Mouse (Mus musculus) lung, embryonic 15.5 days (tissue): ENCODE results near the gene Snx7. TPM values are rescaled to one million over a fixed set of nuclear protein-coding genes. Genes with fewer than 3 reads are reported as not detected.

Source experiments
- ATAC-seq: fragments of 200-750 bp; cut with Nextera tagmentation; 2 replicates; pipeline ENCODE4 v1.8.0; 2017; ENCODE audit warnings: moderate number of reproducible peaks, borderline replicate concordance; ENCODE audit not compliant: low FRiP score, low TSS enrichment; ENCODE audit errors: extremely low read depth
- H3K27ac ChIP-seq: fragments of 300-500 bp; sonication (generic); 2 replicates; pipeline ENCODE4 v1.5.1; 2015; ENCODE audit warnings: moderate library complexity, mild to moderate bottlenecking, inconsistent platforms
- H3K27me3 ChIP-seq: fragments of 300-500 bp; sonication (generic); 2 replicates; pipeline ENCODE4 v1.6.1; 2015; ENCODE audit warnings: inconsistent platforms
- H3K36me3 ChIP-seq: fragments of 300-500 bp; sonication (generic); 2 replicates; pipeline ENCODE4 v1.6.1; 2015; ENCODE audit warnings: inconsistent platforms
- H3K4me1 ChIP-seq: fragments of 300-500 bp; sonication (generic); 2 replicates; pipeline ENCODE4 v1.6.1; 2015; ENCODE audit warnings: inconsistent platforms
- H3K4me2 ChIP-seq: fragments of 300-500 bp; sonication (generic); 2 replicates; pipeline ENCODE4 v1.6.1; 2015; ENCODE audit warnings: inconsistent platforms, mild to moderate bottlenecking, moderate library complexity
- H3K4me3 ChIP-seq: fragments of 300-500 bp; sonication (generic); 2 replicates; pipeline ENCODE4 v1.5.1; 2015; ENCODE audit warnings: mild to moderate bottlenecking, inconsistent platforms
- H3K9ac ChIP-seq: fragments of 300-500 bp; sonication (generic); 2 replicates; pipeline ENCODE4 v1.6.1; 2015; ENCODE audit warnings: inconsistent platforms
- H3K9me3 ChIP-seq: fragments of 300-500 bp; sonication (generic); 2 replicates; pipeline ENCODE4 v1.6.1; 2016; ENCODE audit warnings: inconsistent platforms
- WGBS: fragments of 180-500 bp; shearing (Covaris S2); methylation state at CpG from one replicate; pipeline ENCODE4 v1.1.7; 2015; 5-methylcytosine and 5-hydroxymethylcytosine counted together
- polyA plus RNA-seq: library from polyadenylated mRNA; unstranded; fragments of >200 nt; fragmentation: Nextera tagmentation; extraction: Ambion mirVana; gene quantifications from 2 replicates; pipeline ENCODE4 v1.2.1, GENCODE M21; 2015

Snx7 gene
- polyA plus RNA-seq: 54.4 and 56.5 TPM in 2 replicates

- under 1% methylated on average over 53 of the region's 53 CpGs for WGBS
- peak within 1 kb of the TSS; percentile 81 for H3K9ac ChIP-seq
- no peaks in the 10 kb centered on the region for H3K36me3 ChIP-seq
- H3K4me3 ChIP-seq: peak within 1 kb of the TSS; percentile 69
- peak; percentile 100 for ATAC-seq
- no peaks in the 10 kb centered on the region for H3K27me3 ChIP-seq
- H3K4me1 ChIP-seq: peaks cover 26% of the 10 kb centered on the region
- H3K4me2 ChIP-seq: peak within 1 kb of the TSS; percentile 77
- H3K9me3 ChIP-seq: no peaks in the 10 kb centered on the region
- H3K27ac ChIP-seq: peak within 1 kb of the TSS; percentile 82
These were observed at the start of gene Snx7 for GRCm38 (mm10) chr3:117868637-117869323. Gene Snx7, minus strand, starts transcription at chr3:117868936.

- H3K27me3 ChIP-seq: no peaks in the 10 kb centered on the region
- H3K4me1 ChIP-seq: no peaks in the 10 kb centered on the region
- H3K27ac ChIP-seq: no peak overlapping the region
- H3K9ac ChIP-seq: no peak overlapping the region
- no peak overlapping the region for H3K4me2 ChIP-seq
- 47% methylated on average over 3 of the region's 3 CpGs for WGBS
- no peaks in the 10 kb centered on the region for H3K9me3 ChIP-seq
- no peaks in the 10 kb centered on the region for H3K36me3 ChIP-seq
- no peak overlapping the region for H3K4me3 ChIP-seq
- ATAC-seq: no peak
These were observed 46.7 kb upstream of the Snx7 start for GRCm38 (mm10) chr3:117915420-117915819.

- no peak for ATAC-seq
- Histone ChIP-seq H3K4me1 (no peaks in the 10 kb centered on the region), H3K4me2 (no peak overlapping the region), H3K9me3 (no peaks in the 10 kb centered on the region), H3K27ac (no peak overlapping the region), H3K9ac (no peak overlapping the region), H3K27me3 (no peaks in the 10 kb centered on the region), H3K36me3 (no peaks in the 10 kb centered on the region), H3K4me3 (no peak overlapping the region)
- 61% methylated on average over 2 of the region's 2 CpGs for WGBS
These were observed 25.0 kb upstream of the Snx7 start for GRCm38 (mm10) chr3:117893736-117894135.

GRCm38 (mm10) chr3:117875450-117875849 is 6.7 kb upstream of the Snx7 start:
- Histone ChIP-seq H3K4me1 (no peaks in the 10 kb centered on the region), H3K4me2 (no peak overlapping the region), H3K4me3 (no peak overlapping the region), H3K27ac (no peak overlapping the region), H3K9ac (no peak overlapping the region), H3K36me3 (no peaks in the 10 kb centered on the region), H3K27me3 (no peaks in the 10 kb centered on the region), H3K9me3 (no peaks in the 10 kb centered on the region)
- no peak for ATAC-seq
- 79% methylated on average over 3 of the region's 3 CpGs for WGBS

GRCm38 (mm10) chr3:117873209-117873863 is 4.6 kb upstream of the Snx7 start:
- Histone ChIP-seq H3K4me3 (no peak overlapping the region), H3K27me3 (no peaks in the 10 kb centered on the region), H3K4me1 (peaks cover 4% of the 10 kb centered on the region; the same call in 1 of the 2 replicates), H3K4me2 (no peak overlapping the region), H3K27ac (no peak overlapping the region), H3K36me3 (no peaks in the 10 kb centered on the region), H3K9me3 (no peaks in the 10 kb centered on the region), H3K9ac (no peak overlapping the region)
- 69% methylated on average over 5 of the region's 5 CpGs for WGBS
- ATAC-seq: no peak

- 1% methylated on average over 2 of the region's 2 CpGs for WGBS
- peak overlapping the region; percentile 82; the same call in 1 of the 2 replicates for H3K27ac ChIP-seq
- ATAC-seq: no peak
- H3K9me3 ChIP-seq: no peaks in the 10 kb centered on the region
- H3K4me3 ChIP-seq: peak overlapping the region; percentile 69
- H3K9ac ChIP-seq: peak overlapping the region; percentile 81
- H3K36me3 ChIP-seq: no peaks in the 10 kb centered on the region
- peak overlapping the region; percentile 77 for H3K4me2 ChIP-seq
- no peaks in the 10 kb centered on the region for H3K27me3 ChIP-seq
- H3K4me1 ChIP-seq: peaks cover 26% of the 10 kb centered on the region
These were observed 584 bp upstream of the Snx7 start for GRCm38 (mm10) chr3:117869324-117869715.

GRCm38 (mm10) chr3:117868091-117868490 is 645 bp downstream of the Snx7 start:
- Histone ChIP-seq H3K27me3 (no peaks in the 10 kb centered on the region), H3K4me2 (peak overlapping the region; percentile 77), H3K36me3 (no peaks in the 10 kb centered on the region), H3K9me3 (no peaks in the 10 kb centered on the region), H3K4me3 (peak overlapping the region; percentile 69), H3K4me1 (peaks cover 28% of the 10 kb centered on the region), H3K27ac (peak overlapping the region; percentile 82), H3K9ac (peak overlapping the region; percentile 81)
- ATAC-seq: peak; percentile 6; the same call in 1 of the 2 replicates
- WGBS: 54% methylated on average over 2 of the region's 2 CpGs

- Histone ChIP-seq H3K4me2 (peak overlapping the region; percentile 77; the same call in 1 of the 2 replicates), H3K9me3 (no peaks in the 10 kb centered on the region), H3K9ac (no peak overlapping the region), H3K36me3 (no peaks in the 10 kb centered on the region), H3K4me1 (peaks cover 32% of the 10 kb centered on the region), H3K27ac (no peak overlapping the region), H3K4me3 (peak overlapping the region; percentile 12; the same call in 1 of the 2 replicates), H3K27me3 (no peaks in the 10 kb centered on the region)
- WGBS: 62% methylated on average over 12 of the region's 12 CpGs
- ATAC-seq: no peak
These were observed 1.9 kb downstream of the Snx7 start for GRCm38 (mm10) chr3:117866696-117867407.

GRCm38 (mm10) chr3:117865621-117866020 is 3.1 kb downstream of the Snx7 start:
- peaks cover 35% of the 10 kb centered on the region for H3K4me1 ChIP-seq
- H3K9ac ChIP-seq: no peak overlapping the region
- H3K4me3 ChIP-seq: no peak overlapping the region
- H3K4me2 ChIP-seq: no peak overlapping the region
- ATAC-seq: no peak
- no peaks in the 10 kb centered on the region for H3K36me3 ChIP-seq
- H3K9me3 ChIP-seq: no peaks in the 10 kb centered on the region
- no peak overlapping the region for H3K27ac ChIP-seq
- no peaks in the 10 kb centered on the region for H3K27me3 ChIP-seq

- 55% methylated on average over 2 of the region's 2 CpGs for WGBS
- Histone ChIP-seq H3K4me3 (no peak overlapping the region), H3K27me3 (no peaks in the 10 kb centered on the region), H3K9ac (no peak overlapping the region), H3K36me3 (0 out of 2 replicates have a peak, but pooled peaks cover 9% of the 10 kb centered on the region), H3K4me1 (peaks cover 28% of the 10 kb centered on the region), H3K9me3 (no peaks in the 10 kb centered on the region), H3K27ac (no peak overlapping the region), H3K4me2 (no peak overlapping the region)
- no peak for ATAC-seq
These were observed 5.8 kb downstream of the Snx7 start for GRCm38 (mm10) chr3:117862951-117863350.

- WGBS: 63% methylated on average over 6 of the region's 6 CpGs
- Histone ChIP-seq H3K4me2 (no peak overlapping the region), H3K4me3 (no peak overlapping the region), H3K27ac (peak overlapping the region; percentile 56), H3K9me3 (no peaks in the 10 kb centered on the region), H3K27me3 (no peaks in the 10 kb centered on the region), H3K9ac (no peak overlapping the region), H3K4me1 (peaks cover 18% of the 10 kb centered on the region), H3K36me3 (0 out of 2 replicates have a peak, but pooled peaks cover 9% of the 10 kb centered on the region)
- peak; percentile 71; the same call in 1 of the 2 replicates for ATAC-seq
These were observed 6.7 kb downstream of the Snx7 start for GRCm38 (mm10) chr3:117861977-117862434.
